Mouse (Mus musculus) megakaryocyte, adult 5-6 weeks (primary cell): Measurements from ENCODE around the gene Fpr-rs7. TPM values are rescaled to one million over a fixed set of nuclear protein-coding genes. Genes with fewer than 3 reads are reported as not detected.

ENCODE experiments used
- ATAC-seq: 2 replicates; pipeline ENCODE4 v1.8.0; 2016; ENCODE audit warnings: mild to moderate bottlenecking, inconsistent platforms; ENCODE audit not compliant: poor library complexity, severe bottlenecking
- total RNA-seq, 2 experiments: library from RNA; stranded (forward) in 1 of 2; stranded (reverse) in 1 of 2; fragments of 153-499, 151-499 nt in 1 of 2; fragments of 221-1000, 200-1000 nt in 1 of 2; gene quantifications; 2 replicates each; pipeline versions ENCODE4 v1.2.3 to v1.2.4; 2015 to 2017

Gene Fpr-rs7
- total RNA-seq (2015) (not detected in 2 replicates), total RNA-seq (2017) (not detected in 2 replicates)

GRCm38 (mm10) chr17:20114126-20114525 is at the start of gene Fpr-rs7:
Fpr-rs7 (minus strand) TSS chr17:20114226.
- no peak for ATAC-seq

DNA sequence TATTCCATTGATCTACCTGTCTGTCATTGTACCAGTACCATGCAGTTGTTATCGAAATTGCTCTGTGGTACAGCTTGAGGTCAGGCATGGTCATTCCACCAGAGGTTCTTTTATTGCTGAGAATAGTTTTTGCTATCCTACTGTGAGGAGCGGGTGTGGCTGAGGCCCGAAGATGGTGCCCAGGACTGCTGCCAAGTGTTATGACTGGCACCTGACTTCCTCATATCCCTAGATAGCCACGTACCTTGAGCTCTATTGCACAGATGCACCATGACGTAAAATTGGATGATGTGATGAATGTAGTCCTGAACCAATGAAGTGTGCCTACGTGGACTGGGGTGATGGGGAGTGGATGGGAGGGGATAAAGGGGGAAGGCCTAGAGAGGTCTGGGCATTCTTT is 39.9 kb downstream of the Fpr-rs7 start:
- ATAC-seq = no peak

DNA sequence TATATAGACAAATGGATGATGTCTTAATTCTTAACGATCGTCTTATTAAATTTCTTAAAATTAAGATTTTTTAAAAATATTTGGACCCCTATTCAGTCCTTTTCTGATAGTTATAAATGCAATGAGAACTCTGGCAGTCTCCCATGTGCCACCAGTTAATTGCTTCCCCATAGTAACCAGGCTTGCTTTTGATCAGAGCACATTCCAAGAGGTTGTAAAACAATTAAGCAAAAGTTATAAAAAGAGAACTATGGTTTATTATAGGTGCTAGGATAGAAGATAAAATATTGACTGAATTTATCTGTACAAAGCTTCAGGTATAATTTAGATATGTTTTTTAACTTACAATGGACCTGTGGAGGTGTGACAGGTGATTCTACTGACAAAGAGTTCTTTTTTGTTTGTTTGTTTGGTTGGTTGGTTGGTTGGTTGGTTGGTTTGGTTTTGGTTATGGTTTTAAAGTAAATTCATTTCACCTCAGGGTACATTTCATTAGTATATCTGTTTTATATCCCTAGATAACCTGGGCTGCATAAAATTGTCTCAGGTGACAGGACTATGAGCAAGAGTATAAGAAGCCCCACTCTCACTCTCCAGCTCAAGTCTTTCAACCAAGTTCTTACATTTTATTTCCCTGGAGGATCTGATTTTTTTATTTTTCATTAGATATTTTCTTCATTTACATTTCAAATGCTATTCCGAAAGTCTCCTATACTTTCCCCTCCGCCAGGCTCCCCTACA is 42.2 kb downstream of the Fpr-rs7 start:
- no peak for ATAC-seq

Other genes starting within 250 kb of the Fpr-rs7 start
- not detected in 2 replicates for gene Vmn2r104, start 65.9 kb downstream of the Fpr-rs7 start, total RNA-seq (2015)
- gene Vmn2r104, start 65.9 kb downstream of the Fpr-rs7 start, total RNA-seq (2017) = not detected in 2 replicates
- not detected in 2 replicates for gene Fpr-rs6, start 68.9 kb upstream of the Fpr-rs7 start, total RNA-seq (2015)
- gene Fpr-rs6, start 68.9 kb upstream of the Fpr-rs7 start, total RNA-seq (2017) = not detected in 2 replicates
- gene Vmn2r105, start 120.8 kb upstream of the Fpr-rs7 start, total RNA-seq (2015) = not detected in 2 replicates
- gene Vmn2r105, start 120.8 kb upstream of the Fpr-rs7 start, total RNA-seq (2017) = not detected in 2 replicates
- not detected in 2 replicates for gene Vmn2r106, start 171.3 kb upstream of the Fpr-rs7 start, total RNA-seq (2015)
- not detected in 2 replicates for gene Vmn2r106, start 171.3 kb upstream of the Fpr-rs7 start, total RNA-seq (2017)
- not detected in 2 replicates for gene Vmn2r107, start 231.0 kb upstream of the Fpr-rs7 start, total RNA-seq (2015)
- not detected in 2 replicates for gene Vmn2r107, start 231.0 kb upstream of the Fpr-rs7 start, total RNA-seq (2017)